Mouse (Mus musculus): ENCODE results near the gene Gabpb1.
A peak's percentile ranks its signal among the peaks of the same experiment; 100 is the strongest.

The Gabpb1 gene

GRCm38 (mm10) chr2:126676122-126676515, at the start of gene Gabpb1:
TSS of gene Gabpb1 (minus strand) at chr2:126676337.
- no peak for DNase-seq

DNA sequence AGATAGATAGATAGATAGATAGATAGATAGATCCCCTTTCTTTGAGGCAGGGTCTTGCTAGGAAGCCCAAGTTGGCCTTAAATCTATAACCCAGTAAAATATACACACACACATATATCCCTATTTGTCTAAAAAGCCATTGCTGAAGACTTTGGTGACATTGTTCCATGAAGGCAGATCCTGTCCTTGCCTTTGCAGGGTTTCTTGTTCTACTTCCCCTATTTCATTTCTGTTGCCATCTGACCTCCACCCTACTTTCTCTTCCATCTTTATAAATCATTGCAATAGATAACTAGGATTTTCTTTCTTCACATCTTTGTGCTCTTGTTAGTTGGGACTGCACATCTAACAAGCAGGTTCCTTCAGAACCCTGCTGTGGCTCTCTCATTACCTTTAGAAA, 36.8 kb upstream of the Gabpb1 start:
- no peak for DNase-seq

DNA sequence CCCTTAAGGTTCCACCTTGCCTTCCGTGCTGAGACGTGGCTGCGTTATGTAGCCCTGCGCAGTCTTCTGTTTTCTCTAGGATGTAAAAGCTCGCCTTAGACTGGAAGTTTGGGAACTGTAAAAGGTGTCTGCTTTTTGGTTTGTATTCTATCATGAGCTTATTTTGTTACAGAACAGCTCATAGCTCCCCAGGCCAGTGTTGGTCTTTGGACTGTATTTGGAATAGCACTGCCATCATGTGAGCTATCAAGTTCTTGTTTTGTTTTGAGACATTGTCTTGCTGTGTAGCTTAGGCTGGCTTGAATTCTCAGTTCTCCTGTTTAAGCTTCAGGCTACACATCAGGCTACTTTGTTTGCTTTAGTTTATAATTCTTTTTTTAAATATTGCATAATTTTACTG, 36.4 kb upstream of the Gabpb1 start:
- no peak for DNase-seq

- no peak for DNase-seq
Observed at GRCm38 (mm10) chr2:126708361-126708760, 32.2 kb upstream of the Gabpb1 start.

DNA sequence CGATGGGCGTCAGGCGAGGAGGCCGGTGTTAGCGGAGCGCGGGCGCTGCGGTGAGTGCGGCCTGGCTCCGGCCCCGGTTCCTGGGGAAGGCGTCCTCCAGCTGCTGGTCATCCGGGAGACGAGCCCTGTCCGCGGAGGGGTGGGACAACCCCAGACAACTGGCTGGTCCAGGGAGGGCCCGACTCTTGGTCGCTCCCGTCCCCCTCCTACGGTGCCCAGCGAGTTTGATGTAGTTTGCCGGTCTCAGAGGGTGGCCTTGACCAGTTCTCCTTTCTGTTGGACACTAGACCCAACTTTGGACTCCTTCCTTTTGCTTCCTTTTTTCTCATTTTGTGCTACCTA, 31.3 kb upstream of the Gabpb1 start:
- no peak for DNase-seq

DNA sequence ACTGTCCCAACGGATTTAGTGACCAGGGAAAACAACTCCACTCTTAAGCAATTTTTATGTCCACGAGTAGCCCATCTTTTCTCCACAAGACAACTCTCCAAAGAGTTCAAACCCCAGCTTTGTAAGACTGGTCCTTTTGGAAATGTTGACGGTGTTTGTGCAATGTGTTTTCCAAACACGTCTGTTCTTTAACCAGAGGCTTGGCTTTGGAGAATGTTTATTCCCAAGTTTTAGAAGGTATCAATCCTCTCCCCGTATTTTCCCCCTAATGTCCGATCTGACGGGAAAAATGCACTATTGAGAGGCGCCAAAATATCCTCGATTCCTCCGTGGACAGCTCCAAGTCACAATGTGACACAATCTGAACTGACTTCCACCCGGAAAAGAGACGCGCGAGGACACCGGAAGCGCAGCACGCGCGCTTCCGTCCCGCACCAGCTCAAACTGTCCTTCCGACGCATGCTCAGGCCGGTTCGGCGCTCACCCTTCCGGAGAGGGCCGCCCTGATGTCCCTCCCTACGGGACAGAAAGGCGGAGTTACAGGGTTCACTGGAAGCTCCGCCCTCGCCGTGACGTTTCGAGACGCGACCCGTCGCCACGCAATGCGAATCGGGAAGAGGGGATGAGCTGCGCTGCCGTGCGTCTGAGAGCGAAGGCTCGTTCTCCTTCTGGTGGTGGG, 30.8 kb upstream of the Gabpb1 start, which contains the start of gene Usp8:
Gene Usp8 (plus strand): TSS at position 570 of the 679 bp plus-strand sequence.
- DNase-seq = peak; percentile 96

GRCm38 (mm10) chr2:126695285-126695684, 19.1 kb upstream of the Gabpb1 start:
- DNase-seq = no peak

DNA sequence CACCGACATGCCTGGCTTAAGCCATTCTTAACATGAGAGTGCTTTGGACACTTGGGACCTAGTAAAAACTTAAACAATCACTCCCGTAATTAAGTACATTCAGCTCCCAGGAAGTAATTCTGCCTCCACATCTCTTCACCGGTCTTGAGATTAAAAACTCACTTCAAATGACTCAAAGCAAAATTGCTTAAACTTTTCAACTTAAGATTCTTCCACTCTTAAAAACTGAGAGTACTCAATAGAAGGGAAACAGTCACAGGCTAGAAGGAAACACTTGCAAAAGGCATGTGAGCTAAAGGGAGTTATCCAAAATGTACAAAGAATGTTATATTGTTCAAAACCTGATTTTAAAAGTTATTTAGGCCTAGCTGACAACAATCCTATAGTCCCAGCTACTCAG, 15.2 kb upstream of the Gabpb1 start:
- DNase-seq = no peak

- DNase-seq = no peak
Observed at GRCm38 (mm10) chr2:126682937-126683336, 6.8 kb upstream of the Gabpb1 start.

- no peak for DNase-seq
Observed at GRCm38 (mm10) chr2:126682333-126682732, 6.2 kb upstream of the Gabpb1 start.

DNA sequence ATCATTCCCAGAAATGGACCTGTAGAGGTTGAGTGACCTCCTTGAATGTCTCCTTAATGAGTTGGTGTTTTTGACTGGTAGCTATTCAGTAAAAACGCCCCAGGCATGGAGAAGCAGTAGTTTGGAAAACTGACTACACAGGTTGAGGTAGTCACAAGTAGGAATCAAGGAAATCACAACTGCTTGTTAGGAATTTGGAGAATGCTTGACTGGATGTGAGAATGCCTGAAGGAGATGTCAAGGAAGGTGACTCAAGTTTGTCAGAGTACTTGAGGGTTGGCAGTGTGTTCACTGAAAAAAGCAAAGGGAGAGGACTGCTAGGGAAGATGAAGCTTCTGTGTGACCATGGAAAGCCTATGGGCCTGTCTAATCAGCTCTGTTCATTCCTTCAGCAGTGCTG, 1.2 kb upstream of the Gabpb1 start:
- no peak for DNase-seq

GRCm38 (mm10) chr2:126675169-126676121, 692 bp downstream of the Gabpb1 start:
- DNase-seq = peak; percentile 84

DNA sequence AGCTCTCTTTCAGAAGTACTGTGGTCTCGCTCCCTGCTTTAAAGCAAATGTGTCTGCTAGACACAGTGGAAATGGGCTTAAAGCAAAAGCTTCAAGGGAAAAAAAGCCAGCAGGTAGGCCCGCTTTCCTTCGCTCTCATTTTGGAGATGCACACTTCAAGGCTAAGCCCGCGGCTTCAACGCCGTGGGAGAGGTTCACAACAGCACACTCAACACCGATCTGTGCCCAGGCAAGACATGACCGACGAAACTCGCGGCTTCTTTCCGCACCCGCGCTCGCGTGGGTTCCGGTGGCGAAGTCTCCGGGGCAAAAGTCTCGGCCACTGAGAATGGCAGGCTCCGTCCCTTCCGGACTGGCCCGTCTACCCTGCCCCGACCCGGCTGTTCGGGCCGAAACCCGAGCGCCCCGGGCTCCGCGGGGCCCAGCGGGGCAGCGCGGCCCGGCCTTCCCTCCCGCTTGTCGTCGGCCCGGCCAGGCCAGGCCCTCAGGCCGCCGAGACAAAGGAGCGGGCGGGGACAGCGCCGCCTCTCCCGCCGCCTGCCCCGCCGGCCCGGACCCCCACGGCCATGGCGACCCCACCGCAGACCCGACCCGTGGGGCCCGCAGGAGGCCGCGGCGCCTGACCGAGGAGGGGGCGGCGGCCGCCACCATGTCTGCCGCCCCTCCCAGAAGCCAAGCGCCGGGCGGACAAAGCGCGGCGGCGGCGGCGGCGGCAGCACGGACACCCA, 1.5 kb downstream of the Gabpb1 start:
- DNase-seq = peak; percentile 28

- DNase-seq = no peak
Observed at GRCm38 (mm10) chr2:126673317-126674242, 2.6 kb downstream of the Gabpb1 start.

GRCm38 (mm10) chr2:126668621-126669252, 7.4 kb downstream of the Gabpb1 start:
- DNase-seq = no peak

DNA sequence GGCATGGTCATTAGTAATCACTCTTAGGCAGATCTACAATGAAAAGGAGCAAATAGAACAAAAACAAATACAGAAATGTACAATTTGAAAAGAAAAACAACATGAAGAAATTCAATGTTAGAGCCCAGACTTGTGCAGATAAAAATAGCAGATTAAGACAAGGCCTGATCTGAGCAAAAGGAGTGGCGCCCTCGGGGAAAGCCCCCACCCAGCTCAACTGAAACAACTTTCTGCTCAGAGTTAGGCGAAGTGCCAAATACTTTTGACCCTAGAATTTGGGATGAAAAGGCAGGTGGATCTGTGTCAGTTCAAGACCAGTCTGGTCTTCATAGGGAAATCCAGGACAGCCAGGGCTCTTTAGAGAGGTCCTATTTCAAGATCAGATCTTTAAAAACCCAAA, 10.2 kb downstream of the Gabpb1 start:
- DNase-seq = no peak

DNA sequence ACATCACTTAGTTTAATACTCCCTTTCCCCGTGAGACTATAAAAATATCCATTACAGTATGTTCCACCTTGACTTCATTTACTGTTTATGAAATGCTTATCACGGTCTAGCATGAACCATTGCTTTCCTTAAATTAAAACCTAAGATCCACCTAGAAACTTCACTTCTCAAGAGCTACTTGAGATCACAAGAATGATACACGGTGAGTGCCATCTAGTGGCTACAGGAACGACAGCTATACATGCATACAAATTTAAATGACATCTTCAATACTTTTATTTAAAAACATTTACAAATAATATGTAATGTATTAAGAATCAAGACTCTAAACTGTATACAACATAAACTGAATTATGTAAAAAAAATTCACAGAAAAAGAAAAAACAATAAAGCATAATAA, 12.7 kb downstream of the Gabpb1 start:
- DNase-seq = peak; percentile 6

DNA sequence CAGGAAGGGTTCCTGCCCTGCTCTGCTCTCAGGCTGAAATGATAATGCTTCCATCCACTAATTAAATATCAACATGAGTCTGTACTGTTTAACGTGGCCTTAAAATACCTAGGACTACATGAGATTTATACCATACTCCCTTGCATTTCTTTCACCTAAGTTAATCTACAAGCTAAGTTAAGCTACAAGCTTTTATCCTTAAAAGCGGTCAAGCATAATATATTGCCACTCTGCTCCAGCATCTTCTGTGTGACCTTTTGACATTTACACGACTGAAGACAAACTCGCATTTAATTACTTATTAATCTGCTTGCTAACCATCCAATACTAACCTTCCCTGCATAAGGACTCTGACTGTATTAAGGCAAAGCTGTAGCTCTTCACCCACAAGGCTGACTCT, 23.2 kb downstream of the Gabpb1 start:
- DNase-seq = no peak

- no peak for DNase-seq
Observed at GRCm38 (mm10) chr2:126647762-126648161, 28.4 kb downstream of the Gabpb1 start.

DNA sequence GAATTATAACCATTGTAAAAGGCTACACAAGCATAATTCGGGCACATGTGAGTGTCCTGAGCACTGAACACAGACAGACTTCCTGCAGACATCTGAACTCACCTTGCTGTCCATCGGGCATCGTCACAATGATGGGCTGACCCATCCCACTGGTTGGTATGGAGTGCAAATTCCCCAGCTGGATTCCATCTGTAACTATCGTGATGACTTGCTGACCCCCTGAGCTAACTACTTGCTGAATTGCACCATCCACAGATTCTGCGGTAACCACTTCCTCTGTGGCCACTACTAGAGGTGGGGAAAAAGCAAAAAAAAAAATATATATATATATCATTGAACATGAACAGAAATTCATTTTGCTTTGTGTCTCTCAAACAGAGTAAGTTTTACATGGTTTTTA, 29.7 kb downstream of the Gabpb1 start:
- DNase-seq = no peak

- DNase-seq = no peak
Observed at GRCm38 (mm10) chr2:126644768-126645167, 31.4 kb downstream of the Gabpb1 start.

DNA sequence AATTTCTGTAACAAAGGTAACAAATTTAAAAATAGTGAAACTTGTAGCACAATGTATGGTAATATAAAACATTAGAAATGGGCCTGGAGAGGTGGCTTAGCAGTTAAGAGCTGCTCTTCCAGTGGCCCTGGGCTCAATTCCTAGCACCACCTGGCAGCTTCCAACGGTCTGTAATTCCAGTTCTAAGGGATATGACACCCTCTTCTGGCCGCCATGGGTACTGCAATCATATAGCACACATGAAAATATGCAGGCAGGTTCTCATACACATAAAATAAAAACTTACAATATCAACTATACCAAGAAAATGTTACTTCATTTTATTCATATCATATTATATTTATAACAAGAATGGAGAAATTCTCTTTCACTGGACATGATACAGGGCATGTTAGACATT, 35.8 kb downstream of the Gabpb1 start:
- no peak for DNase-seq

Measured in right cerebral cortex, postnatal 4 days (tissue).